Mouse (Mus musculus): ENCODE measurements around the gene Chaf1a. TPM values are rescaled to one million over a fixed set of nuclear protein-coding genes. Genes with fewer than 3 reads are reported as not detected.

Gene Chaf1a
- total RNA-seq (2021), result 10 to 100 TPM; 13.4 to 14.0 TPM
- long read RNA-seq, experiment 1, full-length matches to known transcripts, result 25 of 32 reads
- long read RNA-seq, experiment 1, partial matches to known transcripts, result 3 of 32 reads
- long read RNA-seq, experiment 1, other reads (novel, unspliced or antisense), result 4 of 32 reads
- long read RNA-seq, experiment 2, full-length matches to known transcripts, result 25 of 31 reads
- long read RNA-seq, experiment 2, partial matches to known transcripts, result 2 of 31 reads
- long read RNA-seq, experiment 2, other reads (novel, unspliced or antisense), result 4 of 31 reads

GRCm38 (mm10) chr17:56040030-56040856 lies at the start of gene Chaf1a:
TSS of gene Chaf1a (plus strand) at chr17:56040439.
- peak; percentile 93 to 99 for DNase-seq (ENCODE audit: low spot score in 2 of 2)

DNA sequence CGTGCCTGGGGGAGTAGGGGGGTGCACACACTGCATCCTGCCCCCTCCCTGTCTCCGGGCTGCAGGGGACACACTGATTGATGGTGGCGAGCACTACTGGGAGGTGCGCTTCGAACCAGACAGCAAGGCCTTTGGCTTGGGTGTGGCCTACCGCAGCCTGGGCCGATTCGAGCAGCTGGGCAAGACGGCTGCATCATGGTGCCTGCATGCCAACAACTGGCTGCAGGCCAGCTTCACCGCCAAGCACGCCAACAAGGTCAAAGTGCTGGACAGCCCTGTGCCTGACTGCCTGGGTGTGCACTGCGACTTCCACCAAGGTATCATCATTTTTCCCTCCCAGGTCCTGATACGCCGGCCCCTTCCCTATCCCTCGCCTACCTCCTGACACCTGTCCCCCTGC lies 44.2 kb upstream of the Chaf1a start:
- no peak for DNase-seq (ENCODE audit: low spot score in 2 of 2)

GRCm38 (mm10) chr17:55999794-56000499 lies 40.3 kb upstream of the Chaf1a start:
- no peak for DNase-seq (ENCODE audit: low spot score in 2 of 2)

DNA sequence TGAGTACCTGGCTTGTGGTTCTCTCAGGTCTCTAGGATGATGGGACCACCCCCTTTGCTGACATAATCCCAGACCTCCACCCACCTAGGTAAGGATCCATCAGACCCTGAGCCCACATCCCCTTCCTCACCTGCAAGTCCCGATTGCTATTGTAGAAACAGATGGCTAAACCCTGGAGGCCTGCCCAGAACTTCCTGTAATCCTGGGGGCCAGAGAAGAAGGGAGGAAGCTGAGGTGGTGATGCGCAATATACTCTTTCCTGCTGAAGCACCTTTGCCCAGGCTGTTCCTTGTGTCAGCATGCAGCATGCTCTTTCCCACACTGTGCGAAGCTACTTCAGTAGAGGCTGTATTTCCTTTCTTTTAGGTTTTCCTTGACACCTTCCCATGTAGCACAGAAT lies 37.2 kb upstream of the Chaf1a start:
- no peak for DNase-seq (ENCODE audit: low spot score in 2 of 2)

DNA sequence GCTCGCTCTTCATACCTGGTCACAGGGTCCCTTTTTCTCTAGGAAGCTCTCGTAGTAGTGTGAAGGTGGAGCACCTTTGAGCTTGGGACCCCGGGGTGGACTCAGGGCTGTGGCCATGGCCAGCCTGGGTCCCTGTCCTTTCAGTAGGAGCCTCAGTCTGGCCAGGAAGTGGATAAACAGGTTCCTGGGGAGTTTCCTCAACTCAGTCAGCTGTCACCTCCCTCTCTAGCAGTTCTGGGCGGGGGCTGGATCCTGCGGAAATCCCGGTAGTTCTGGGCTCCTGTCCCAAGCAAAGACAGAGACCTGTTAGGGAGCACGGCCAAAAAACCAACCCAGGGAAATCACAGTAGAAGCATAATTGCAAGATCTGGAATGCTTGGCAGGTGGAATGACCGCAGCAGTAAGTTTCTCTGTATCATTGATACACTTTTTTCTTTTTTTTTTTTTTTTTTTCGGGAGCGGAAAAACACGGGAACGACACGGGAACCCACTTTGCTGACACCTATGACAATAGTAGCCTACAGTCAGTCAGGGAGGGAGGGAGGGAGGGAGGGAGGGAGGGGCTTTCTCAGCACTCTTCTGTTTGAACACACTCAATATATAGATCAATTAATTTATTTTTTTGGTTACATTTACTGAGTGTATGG lies 34.7 kb upstream of the Chaf1a start, which contains the start of the genes Stap2 and Mpnd:
Gene Stap2, minus strand, starts transcription at position 170 of the 647 bp plus-strand sequence.
Gene Mpnd, plus strand, starts transcription at position 297 of the 647 bp plus-strand sequence.
- no peak for DNase-seq (ENCODE audit: low spot score in 2 of 2)

DNA sequence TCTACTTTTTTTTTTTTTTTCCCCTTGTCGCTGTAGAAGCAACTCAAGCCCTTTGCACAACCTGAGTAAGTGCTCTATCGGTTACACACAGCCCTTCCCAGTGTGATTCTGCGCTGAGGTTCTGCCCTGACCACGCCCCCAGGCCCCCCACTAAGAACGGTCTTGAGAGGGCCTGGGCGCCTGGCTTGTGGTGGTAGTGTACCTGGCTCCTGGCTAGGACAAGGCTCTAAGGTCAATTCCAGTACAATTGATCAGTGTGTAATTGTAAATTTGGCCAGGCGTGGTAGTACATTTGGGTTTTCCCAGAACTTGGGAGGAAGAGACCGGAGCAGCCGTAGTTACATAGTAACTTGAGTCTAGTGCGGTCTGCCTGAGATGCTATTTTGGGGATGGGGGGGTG lies 33.3 kb upstream of the Chaf1a start:
- DNase-seq (ENCODE audit: low spot score in 2 of 2), result no peak

DNA sequence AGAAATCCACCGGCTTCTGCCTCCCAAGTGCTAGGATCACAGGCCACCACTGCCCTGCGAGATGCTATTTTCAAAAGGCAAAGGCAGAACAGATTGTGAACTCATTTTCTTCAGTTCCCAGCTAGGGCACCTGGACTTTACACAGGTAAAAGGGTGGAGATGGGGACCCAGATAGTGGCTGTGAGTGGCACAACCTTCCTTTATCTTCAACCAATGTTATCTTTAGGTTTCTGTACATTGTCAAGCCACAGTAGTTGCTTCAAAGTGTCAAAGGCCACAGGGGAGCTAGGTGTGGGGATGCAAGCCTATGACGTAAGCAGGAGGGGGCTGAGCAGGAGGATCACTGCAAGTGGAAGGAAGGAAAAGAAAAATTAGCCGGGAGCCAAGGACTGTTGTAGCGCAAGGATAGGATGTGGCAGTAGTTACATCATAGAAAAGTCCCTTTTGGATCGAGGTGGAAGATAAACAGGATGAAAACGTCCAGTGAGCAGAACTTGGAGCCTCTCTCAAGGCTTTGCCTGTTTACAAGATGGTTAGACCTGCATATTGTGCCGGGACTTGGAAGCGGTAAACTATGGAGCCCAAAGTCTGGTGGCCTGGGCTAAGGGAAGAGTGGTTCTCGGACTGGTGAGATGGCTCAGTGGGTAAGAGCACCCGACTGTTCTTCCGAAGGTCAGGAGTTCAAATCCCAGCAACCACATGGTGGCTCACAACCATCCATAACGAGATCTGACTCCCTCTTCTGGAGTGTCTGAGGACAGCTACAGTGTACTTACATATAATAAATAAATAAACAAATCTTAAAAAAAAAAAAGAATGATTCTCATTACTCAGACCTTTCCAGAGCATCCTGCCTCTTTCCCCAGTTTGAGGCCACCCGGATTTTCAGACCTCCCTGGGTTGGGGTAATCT lies 32.5 kb upstream of the Chaf1a start:
- DNase-seq (ENCODE audit: low spot score in 2 of 2), result no peak

- peak; percentile 79 to 90 for DNase-seq (ENCODE audit: low spot score in 2 of 2)
Measured at GRCm38 (mm10) chr17:56008356-56009087, 31.7 kb upstream of the Chaf1a start.

- DNase-seq (ENCODE audit: low spot score in 2 of 2), result peak; percentile 79 to 89
Measured at GRCm38 (mm10) chr17:56009088-56009961, 30.9 kb upstream of the Chaf1a start.

GRCm38 (mm10) chr17:56009962-56010240 lies 30.3 kb upstream of the Chaf1a start:
- DNase-seq (ENCODE audit: low spot score in 2 of 2), result no peak

- DNase-seq (ENCODE audit: low spot score in 2 of 2), result no peak
Measured at GRCm38 (mm10) chr17:56010255-56010654, 30.0 kb upstream of the Chaf1a start.

DNA sequence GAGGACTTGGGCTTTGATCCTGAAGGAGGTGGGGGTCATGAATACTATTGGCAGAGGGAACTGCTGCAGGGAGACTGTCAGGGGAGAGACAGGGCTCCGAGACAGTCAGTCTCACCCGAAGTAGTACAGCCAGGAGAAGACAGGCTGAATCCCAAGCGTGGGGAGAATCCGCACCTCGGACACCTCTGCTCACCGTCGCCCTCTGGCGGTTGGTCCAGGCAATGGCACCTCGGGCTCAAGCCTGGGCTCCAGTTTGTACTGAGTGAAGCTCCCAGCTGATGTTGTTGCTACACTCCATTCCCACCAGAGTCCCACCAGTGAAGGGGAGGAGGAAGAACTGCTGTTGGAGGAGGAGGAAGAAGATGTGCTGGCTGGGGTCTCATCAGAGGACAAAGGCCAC lies 29.6 kb upstream of the Chaf1a start:
- peak; percentile 71 to 77 for DNase-seq (ENCODE audit: low spot score in 2 of 2)

- no peak for DNase-seq (ENCODE audit: low spot score in 2 of 2)
Measured at GRCm38 (mm10) chr17:56011441-56011840, 28.8 kb upstream of the Chaf1a start.

- DNase-seq (ENCODE audit: low spot score in 2 of 2), result no peak
Measured at GRCm38 (mm10) chr17:56015293-56015692, 24.9 kb upstream of the Chaf1a start.

DNA sequence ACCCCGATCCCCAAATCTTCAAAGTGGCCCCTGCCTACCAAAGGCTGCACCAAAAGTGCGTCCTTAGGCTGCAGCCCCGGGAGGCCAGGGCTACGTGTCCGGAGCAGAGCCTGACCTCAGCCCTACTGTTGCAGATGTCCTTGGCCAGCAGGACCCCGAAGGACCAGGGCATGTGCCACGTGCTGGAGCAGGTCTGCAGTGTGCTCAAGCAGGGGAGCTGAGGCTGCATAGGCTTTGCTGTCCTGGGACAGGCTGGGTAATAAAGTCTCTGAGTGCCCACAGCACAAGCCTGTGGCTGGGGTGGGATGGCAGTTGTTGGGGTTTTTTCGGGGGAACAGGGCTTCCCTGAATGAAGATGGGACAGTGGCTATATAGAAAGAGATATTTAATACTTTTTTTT lies 23.9 kb upstream of the Chaf1a start:
- no peak for DNase-seq (ENCODE audit: low spot score in 2 of 2)

DNA sequence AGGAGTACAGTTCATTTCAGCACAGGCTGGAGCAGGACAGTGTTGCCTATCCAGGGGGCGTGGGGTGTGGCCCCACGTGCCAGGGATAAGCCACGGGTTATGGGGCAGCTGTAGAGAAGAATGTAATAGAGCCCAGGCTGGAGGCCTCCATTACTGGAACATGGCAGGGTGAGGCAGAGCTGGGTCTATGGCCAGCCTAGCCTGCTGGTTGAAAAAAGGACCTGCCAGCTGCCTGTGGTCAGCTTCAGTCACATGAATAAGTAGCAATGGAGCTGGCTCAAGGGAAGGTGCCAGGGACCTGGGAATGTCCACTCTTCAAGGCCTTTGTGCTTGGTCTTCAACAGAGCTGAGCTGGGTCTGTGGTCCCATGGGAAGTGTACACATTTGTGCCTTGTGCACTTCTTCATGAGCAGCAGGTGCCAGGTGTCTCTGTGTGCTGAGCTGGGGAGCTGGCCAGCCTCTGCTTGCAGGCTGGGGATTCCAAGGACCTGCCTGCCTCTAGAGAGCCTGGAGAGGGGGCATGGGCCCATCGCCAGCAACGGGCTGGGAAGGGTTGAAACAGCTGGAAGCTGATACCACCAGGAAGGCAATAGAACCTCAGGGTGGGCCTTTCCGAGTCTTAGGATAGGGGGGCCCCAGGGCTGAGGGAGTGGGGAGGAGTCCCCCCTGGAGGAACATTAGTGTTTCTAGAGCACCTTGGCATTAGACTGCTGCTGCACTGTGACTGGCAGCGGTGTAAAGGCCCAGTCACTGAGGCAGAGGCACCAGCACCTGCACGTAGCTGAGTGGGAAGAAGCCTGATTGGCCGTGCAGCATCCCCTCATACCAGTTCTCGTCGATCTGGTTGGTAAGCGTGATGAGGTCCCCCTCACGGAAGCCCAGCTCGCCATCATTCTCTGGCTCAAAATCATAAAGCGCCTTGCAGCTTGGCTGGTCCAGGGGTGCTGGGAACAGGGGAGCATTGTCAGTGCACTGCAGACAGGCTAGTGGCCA lies 23.1 kb upstream of the Chaf1a start:
- no peak for DNase-seq (ENCODE audit: low spot score in 2 of 2)

DNA sequence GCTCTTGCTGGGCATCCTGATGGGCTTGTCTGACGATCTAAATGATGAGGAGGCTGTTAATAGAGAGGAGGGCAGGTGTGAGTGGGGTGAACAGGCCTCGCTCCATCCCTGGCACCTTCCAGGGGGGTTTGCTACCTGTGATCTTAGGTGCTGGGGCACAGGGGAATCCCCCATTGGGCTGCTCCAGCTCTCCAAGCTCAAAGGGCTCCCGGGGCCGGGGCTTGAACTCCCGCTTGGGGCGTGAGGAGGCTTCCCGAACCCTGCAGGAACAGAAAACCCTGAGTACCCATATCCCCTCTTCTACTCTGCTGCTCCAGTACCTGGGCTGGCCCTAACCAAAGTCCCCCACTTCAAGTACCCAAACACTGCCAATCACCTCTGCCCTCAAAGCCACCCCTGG lies 22.4 kb upstream of the Chaf1a start:
- no peak for DNase-seq (ENCODE audit: low spot score in 2 of 2)
